Mouse (Mus musculus): ENCODE data around the gene Cyp4f13. TPM values are rescaled to one million over a fixed set of nuclear protein-coding genes. Genes with fewer than 3 reads are reported as not detected.

Gene Cyp4f13
- polyA plus RNA-seq, 1 experiment, result 53.3 TPM

DNA sequence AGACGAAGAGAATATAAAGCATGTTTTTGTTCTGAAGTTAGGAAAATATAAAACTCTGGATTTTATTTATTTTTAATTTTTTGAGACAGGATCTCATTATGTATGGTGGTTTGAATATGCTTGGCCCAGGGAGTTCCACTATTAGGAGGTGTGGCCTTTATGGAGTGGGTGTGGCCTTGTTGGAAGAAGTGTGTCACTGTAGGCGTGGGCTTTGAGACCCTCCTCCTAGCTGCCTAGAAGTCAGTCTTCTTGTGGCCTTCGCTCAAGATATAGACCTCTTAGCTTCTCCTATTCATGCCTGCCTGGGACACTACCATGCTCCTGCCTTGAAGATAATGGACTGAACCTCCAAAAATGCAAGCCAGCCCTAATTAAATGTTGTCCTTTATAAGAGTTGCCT lies 2.9 kb upstream of the Cyp4f13 start:
- peaks cover 13% of the 10 kb centered on the region for H3K4me1 ChIP-seq (ENCODE audit: control insufficient read depth, insufficient read depth, low read length)
- H3K4me3 ChIP-seq (ENCODE audit: insufficient read depth, low read length), result no peak overlapping the region
- H3K27ac ChIP-seq (ENCODE audit: insufficient read depth, low read depth, low read length), result no peak overlapping the region
- TF ChIP-seq CTCF (IDR thresholded peaks at IDR 0.05; ENCODE audit: low read depth, low read length) (no peak), POLR2A (IDR thresholded peaks at IDR 0.05; ENCODE audit: borderline replicate concordance, low read depth, low read length) (no peak)

DNA sequence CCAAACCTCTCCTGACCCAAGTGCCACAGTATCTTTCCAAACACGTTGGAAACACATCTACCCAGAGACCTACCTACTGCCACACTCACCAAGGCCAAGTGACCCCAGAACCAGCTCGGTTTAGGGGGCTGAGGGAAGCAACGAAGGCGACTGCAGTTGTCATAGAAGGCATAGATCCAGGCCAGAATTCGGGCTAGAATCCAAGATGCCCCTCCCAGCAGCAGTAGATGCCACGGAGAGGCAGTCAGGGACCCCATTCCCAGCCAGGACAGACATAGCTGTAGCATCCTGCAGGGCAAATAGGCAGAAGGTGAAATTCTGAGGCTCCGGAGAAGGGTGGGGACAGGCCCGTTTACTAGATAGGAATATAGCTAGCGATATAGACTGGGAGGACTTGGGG lies 486 bp downstream of the Cyp4f13 start:
- Histone ChIP-seq H3K4me1 (ENCODE audit: control insufficient read depth, insufficient read depth, low read length) (peaks cover 13% of the 10 kb centered on the region), H3K4me3 (ENCODE audit: insufficient read depth, low read length) (peak overlapping the region; percentile 83), H3K27ac (ENCODE audit: insufficient read depth, low read depth, low read length) (peak overlapping the region; percentile 81)
- TF ChIP-seq POLR2A (IDR thresholded peaks at IDR 0.05; ENCODE audit: borderline replicate concordance, low read depth, low read length), result no peak
- no peak for TF ChIP-seq CTCF (IDR thresholded peaks at IDR 0.05; ENCODE audit: low read depth, low read length)

GRCm38 (mm10) chr17:32944402-32945035 lies 2.7 kb downstream of the Cyp4f13 start:
- no peak for TF ChIP-seq POLR2A (IDR thresholded peaks at IDR 0.05; ENCODE audit: borderline replicate concordance, low read depth, low read length)
- TF ChIP-seq CTCF (IDR thresholded peaks at IDR 0.05; ENCODE audit: low read depth, low read length), result no peak

DNA sequence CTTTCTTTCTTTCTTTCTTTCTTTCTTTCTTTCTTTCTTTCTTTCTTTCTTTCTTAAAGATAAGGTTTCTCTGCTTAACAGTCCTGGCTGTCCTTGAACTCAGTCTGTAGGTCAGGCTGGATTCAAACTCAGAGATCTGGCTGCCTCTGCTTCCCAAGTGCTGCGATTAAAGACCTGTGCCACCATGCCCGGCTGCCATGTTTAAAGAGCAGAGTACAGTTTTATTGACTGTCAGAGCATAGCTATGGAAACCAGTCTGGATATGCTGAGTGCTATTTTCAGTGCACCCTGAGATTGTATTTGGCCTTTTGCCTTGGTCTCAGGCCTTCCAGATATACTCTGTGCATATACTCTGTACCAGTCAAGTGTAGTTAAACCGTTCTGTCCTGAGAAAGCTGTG lies 3.5 kb downstream of the Cyp4f13 start:
- no peak for TF ChIP-seq POLR2A (IDR thresholded peaks at IDR 0.05; ENCODE audit: borderline replicate concordance, low read depth, low read length)
- no peak for TF ChIP-seq CTCF (IDR thresholded peaks at IDR 0.05; ENCODE audit: low read depth, low read length)
- no peak overlapping the region for H3K4me3 ChIP-seq (ENCODE audit: insufficient read depth, low read length)
- peaks cover 20% of the 10 kb centered on the region for H3K4me1 ChIP-seq (ENCODE audit: control insufficient read depth, insufficient read depth, low read length)
- H3K27ac ChIP-seq (ENCODE audit: insufficient read depth, low read depth, low read length), result no peak overlapping the region

More at GRCm38 (mm10) chr17:32944402-32945035, 2.7 kb downstream of the Cyp4f13 start:
- Histone ChIP-seq H3K27ac (ENCODE audit: insufficient read depth, low read depth, low read length) (no peak overlapping the region), H3K4me3 (ENCODE audit: insufficient read depth, low read length) (no peak overlapping the region), H3K4me1 (ENCODE audit: control insufficient read depth, insufficient read depth, low read length) (peaks cover 20% of the 10 kb centered on the region)

GRCm38 (mm10) chr17:32939831-32940230 lies 7.4 kb downstream of the Cyp4f13 start:
- no peak overlapping the region for H3K4me3 ChIP-seq (ENCODE audit: insufficient read depth, low read length)
- H3K27ac ChIP-seq (ENCODE audit: insufficient read depth, low read depth, low read length), result no peak overlapping the region
- H3K4me1 ChIP-seq (ENCODE audit: control insufficient read depth, insufficient read depth, low read length), result peaks cover 7% of the 10 kb centered on the region
- no peak for TF ChIP-seq POLR2A (IDR thresholded peaks at IDR 0.05; ENCODE audit: borderline replicate concordance, low read depth, low read length)
- no peak for TF ChIP-seq CTCF (IDR thresholded peaks at IDR 0.05; ENCODE audit: low read depth, low read length)

- Histone ChIP-seq H3K4me1 (ENCODE audit: control insufficient read depth, insufficient read depth, low read length) (no peaks in the 10 kb centered on the region), H3K4me3 (ENCODE audit: insufficient read depth, low read length) (no peak overlapping the region), H3K27ac (ENCODE audit: insufficient read depth, low read depth, low read length) (no peak overlapping the region)
- TF ChIP-seq CTCF (IDR thresholded peaks at IDR 0.05; ENCODE audit: low read depth, low read length) (no peak), POLR2A (IDR thresholded peaks at IDR 0.05; ENCODE audit: borderline replicate concordance, low read depth, low read length) (no peak)
Measured at GRCm38 (mm10) chr17:32927803-32928202, 19.4 kb downstream of the Cyp4f13 start.

DNA sequence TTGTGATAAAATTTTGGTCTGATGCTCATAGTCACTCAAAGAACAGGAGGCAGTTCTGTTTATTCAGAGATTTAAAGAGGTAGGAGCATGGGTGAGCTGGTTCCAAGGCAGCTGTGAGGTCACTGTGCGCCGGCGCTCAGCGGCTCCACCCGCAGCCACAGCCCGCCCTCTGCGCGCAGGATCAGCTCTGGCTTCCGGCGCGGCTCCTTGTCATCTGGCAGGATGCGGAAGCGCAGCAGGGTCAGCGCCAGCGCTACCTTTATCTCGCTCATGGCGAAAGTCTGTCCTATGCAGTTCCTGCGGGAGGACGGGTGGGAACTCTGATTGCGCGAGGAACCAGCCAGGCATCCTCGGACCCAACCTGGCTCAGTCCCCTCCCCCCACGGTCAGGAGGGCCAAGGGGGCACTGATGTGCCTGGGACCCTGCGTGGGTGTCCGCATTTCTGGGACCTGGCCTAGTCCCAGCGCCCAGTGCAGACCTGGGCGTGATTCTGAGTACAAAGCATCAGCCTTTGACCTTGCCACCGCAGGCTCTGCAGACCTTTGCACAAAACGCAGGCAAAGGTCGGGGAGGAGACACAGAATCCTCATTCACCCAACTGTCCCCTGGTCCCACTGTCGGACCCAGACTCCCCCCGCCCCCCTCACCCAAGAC lies 22.4 kb downstream of the Cyp4f13 start:
- no peak overlapping the region for H3K27ac ChIP-seq (ENCODE audit: insufficient read depth, low read depth, low read length)
- TF ChIP-seq CTCF (IDR thresholded peaks at IDR 0.05; ENCODE audit: low read depth, low read length), result no peak
- TF ChIP-seq POLR2A (IDR thresholded peaks at IDR 0.05; ENCODE audit: borderline replicate concordance, low read depth, low read length), result no peak
- H3K4me1 ChIP-seq (ENCODE audit: control insufficient read depth, insufficient read depth, low read length), result no peaks in the 10 kb centered on the region
- H3K4me3 ChIP-seq (ENCODE audit: insufficient read depth, low read length), result peak overlapping the region; percentile 35

DNA sequence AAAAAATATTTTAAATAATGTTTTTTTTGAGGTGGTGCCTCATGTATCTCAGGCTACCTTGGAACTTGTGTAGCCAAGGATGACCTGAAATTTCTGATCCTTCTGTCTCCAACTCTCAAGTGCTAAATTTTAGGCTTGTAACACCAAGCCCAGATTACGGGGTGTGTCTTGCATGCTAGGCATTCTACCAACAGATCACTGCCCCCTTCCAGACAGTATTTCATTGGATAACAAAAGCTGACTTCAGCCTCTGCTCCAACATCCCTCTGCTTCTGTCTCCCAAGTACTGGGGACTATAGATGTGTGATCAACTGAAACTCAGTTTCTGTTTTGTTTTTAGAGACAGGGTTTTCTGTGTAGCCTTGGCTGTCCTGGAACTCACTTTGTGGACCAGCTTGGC lies 23.5 kb downstream of the Cyp4f13 start:
- H3K4me1 ChIP-seq (ENCODE audit: control insufficient read depth, insufficient read depth, low read length), result no peaks in the 10 kb centered on the region
- H3K27ac ChIP-seq (ENCODE audit: insufficient read depth, low read depth, low read length), result no peak overlapping the region
- no peak overlapping the region for H3K4me3 ChIP-seq (ENCODE audit: insufficient read depth, low read length)
- no peak for TF ChIP-seq CTCF (IDR thresholded peaks at IDR 0.05; ENCODE audit: low read depth, low read length)
- TF ChIP-seq POLR2A (IDR thresholded peaks at IDR 0.05; ENCODE audit: borderline replicate concordance, low read depth, low read length), result no peak

- no peak for TF ChIP-seq POLR2A (IDR thresholded peaks at IDR 0.05; ENCODE audit: borderline replicate concordance, low read depth, low read length)
- no peak for TF ChIP-seq CTCF (IDR thresholded peaks at IDR 0.05; ENCODE audit: low read depth, low read length)
- no peaks in the 10 kb centered on the region for H3K4me1 ChIP-seq (ENCODE audit: control insufficient read depth, insufficient read depth, low read length)
- H3K4me3 ChIP-seq (ENCODE audit: insufficient read depth, low read length), result no peak overlapping the region
- H3K27ac ChIP-seq (ENCODE audit: insufficient read depth, low read depth, low read length), result no peak overlapping the region
Measured at GRCm38 (mm10) chr17:32919123-32919522, 28.1 kb downstream of the Cyp4f13 start.

- Histone ChIP-seq H3K27ac (ENCODE audit: insufficient read depth, low read depth, low read length) (no peak within 1 kb of the TSS), H3K4me1 (ENCODE audit: control insufficient read depth, insufficient read depth, low read length) (no peaks in the 10 kb centered on the region), H3K4me3 (ENCODE audit: insufficient read depth, low read length) (no peak within 1 kb of the TSS)
- TF ChIP-seq POLR2A (IDR thresholded peaks at IDR 0.05; ENCODE audit: borderline replicate concordance, low read depth, low read length) (no peak), CTCF (IDR thresholded peaks at IDR 0.05; ENCODE audit: low read depth, low read length) (no peak)
Measured at GRCm38 (mm10) chr17:32917131-32917530, 30.1 kb downstream of the Cyp4f13 start, which contains the start of gene Cyp4f14. Gene Cyp4f14 (minus strand): TSS chr17:32917342.

All from bone marrow macrophage, adult 2 months (primary cell).